Mouse (Mus musculus) MEL (cell line): ENCODE results near the gene Abca2. TPM values are rescaled to one million over a fixed set of nuclear protein-coding genes. Genes with fewer than 3 reads are reported as not detected.

Experiments
- DNase-seq: peaks from one replicate; pipeline ENCODE4 v3.0.0; 2011; ENCODE audit warnings: low read depth, low spot score
- H3K27ac ChIP-seq: 2 replicates; pipeline ENCODE4 v1.5.1; 2012; ENCODE audit warnings: low read depth, mild to moderate bottlenecking, control low read depth, low read length, moderate library complexity; ENCODE audit not compliant: control insufficient read depth
- H3K27me3 ChIP-seq, 2 experiments: fragments of 150-350 bp in 1 of 2; sonication (generic) in 1 of 2; 2 replicates each; pipeline ENCODE4 v1.6.1; 2012; ENCODE audit warnings: low read length in 2 of 2, mild to moderate bottlenecking in 2 of 2, improper control_type of control experiment in 1 of 2, moderate library complexity in 1 of 2; ENCODE audit not compliant: insufficient read depth in 2 of 2, control insufficient read depth in 1 of 2
- H3K36me3 ChIP-seq, 2 experiments: 2 replicates each; pipeline ENCODE4 v1.6.1; 2012 to 2014; ENCODE audit warnings: low read length in 2 of 2, improper control_type of control experiment in 1 of 2, inconsistent platforms in 1 of 2, mild to moderate bottlenecking in 1 of 2; ENCODE audit not compliant: insufficient read depth in 2 of 2, control insufficient read depth in 1 of 2
- H3K4me1 ChIP-seq, 2 experiments: fragments of 150-350 bp in 1 of 2; sonication (generic) in 1 of 2; 2 replicates each; pipeline ENCODE4 v1.6.1; 2012; ENCODE audit warnings: low read length in 2 of 2, improper control_type of control experiment in 1 of 2, mild to moderate bottlenecking in 1 of 2; ENCODE audit not compliant: insufficient read depth in 2 of 2, control insufficient read depth in 1 of 2
- H3K4me3 ChIP-seq, 2 experiments: fragments of 150-350 bp in 1 of 2; sonication (generic) in 1 of 2; 2 replicates each; pipeline ENCODE4 v1.5.1; 2012; ENCODE audit warnings: low read depth in 2 of 2, low read length in 2 of 2, mild to moderate bottlenecking in 2 of 2, moderate library complexity in 2 of 2, control low read depth in 1 of 2, improper control_type of control experiment in 1 of 2; ENCODE audit not compliant: control insufficient read depth in 1 of 2, insufficient read depth in 1 of 2
- H3K79me2 ChIP-seq: 2 replicates; pipeline ENCODE4 v1.6.1; 2012; ENCODE audit warnings: mild to moderate bottlenecking, low read length, moderate library complexity; ENCODE audit not compliant: control insufficient read depth, poor library complexity, insufficient read depth
- H3K9ac ChIP-seq: 2 replicates; pipeline ENCODE4 v1.6.1; 2012; ENCODE audit warnings: low read depth, mild to moderate bottlenecking, control low read depth, low read length, moderate library complexity; ENCODE audit not compliant: control insufficient read depth, poor library complexity, severe bottlenecking
- H3K9me3 ChIP-seq: fragments of 150-350 bp; sonication (generic); replicated peaks from 2 replicates; pipeline ENCODE4 v1.6.1; 2012; ENCODE audit warnings: mild to moderate bottlenecking, low read length, improper control_type of control experiment, moderate library complexity; ENCODE audit not compliant: insufficient read depth
- BHLHE40 ChIP-seq: IDR thresholded peaks from 2 replicates; pipeline ENCODE4 v1.6.1; 2012; ENCODE audit warnings: low read depth, mild to moderate bottlenecking, inconsistent platforms, low read length, improper control_type of control experiment, borderline replicate concordance
- ELF1 ChIP-seq: IDR thresholded peaks from 2 replicates; pipeline ENCODE4 v1.6.1; 2014; ENCODE audit warnings: low read depth, mild to moderate bottlenecking, inconsistent platforms, low read length, improper control_type of control experiment, moderate library complexity
- GABPA ChIP-seq: IDR thresholded peaks from 2 replicates; pipeline ENCODE4 v1.6.1; 2012; ENCODE audit warnings: low read depth, mild to moderate bottlenecking, inconsistent platforms, low read length, improper control_type of control experiment, moderate library complexity
- GATA1 ChIP-seq: IDR thresholded peaks from 2 replicates; pipeline ENCODE4 v1.6.1; 2011; ENCODE audit warnings: low read depth, low read length, improper control_type of control experiment
- HCFC1 ChIP-seq: IDR thresholded peaks from 2 replicates; pipeline ENCODE4 v1.6.1; 2012; ENCODE audit warnings: low read depth, mild to moderate bottlenecking, inconsistent platforms, low read length, improper control_type of control experiment, moderate library complexity
- MAX ChIP-seq: IDR thresholded peaks from 2 replicates; pipeline ENCODE4 v1.6.1; 2011; ENCODE audit warnings: low read length, improper control_type of control experiment
- MAZ ChIP-seq: IDR thresholded peaks from 2 replicates; pipeline ENCODE4 v1.6.1; 2012; ENCODE audit warnings: low read depth, mild to moderate bottlenecking, inconsistent platforms, low read length, improper control_type of control experiment
- MEF2A ChIP-seq: IDR thresholded peaks from 2 replicates; pipeline ENCODE4 v1.6.1; 2014; ENCODE audit warnings: low read depth, mild to moderate bottlenecking, inconsistent platforms, low read length, improper control_type of control experiment; ENCODE audit not compliant: poor library complexity, insufficient replicate concordance, severe bottlenecking; ENCODE audit errors: extremely low read depth
- MXI1 ChIP-seq: IDR thresholded peaks from 2 replicates; pipeline ENCODE4 v1.6.1; 2011; ENCODE audit warnings: mild to moderate bottlenecking, low read depth, low read length, improper control_type of control experiment
- MYB ChIP-seq: IDR thresholded peaks from 2 replicates; pipeline ENCODE4 v1.6.1; 2011; ENCODE audit warnings: mild to moderate bottlenecking, low read depth, low read length, improper control_type of control experiment
- NELFE ChIP-seq: IDR thresholded peaks from 2 replicates; pipeline ENCODE4 v1.6.1; 2011; ENCODE audit warnings: low read depth, low read length, improper control_type of control experiment
- POLR2AphosphoS5 ChIP-seq: IDR thresholded peaks from 2 replicates; pipeline ENCODE4 v1.6.1; 2012; ENCODE audit warnings: low read depth, borderline replicate concordance, mild to moderate bottlenecking, inconsistent platforms, low read length, moderate library complexity, mixed read lengths
- RAD21 ChIP-seq: IDR thresholded peaks from 2 replicates; pipeline ENCODE4 v1.6.1; 2011; ENCODE audit warnings: mild to moderate bottlenecking, low read depth, low read length, improper control_type of control experiment
- RCOR1 ChIP-seq: IDR thresholded peaks from 2 replicates; pipeline ENCODE4 v1.6.1; 2012; ENCODE audit warnings: low read depth, mild to moderate bottlenecking, inconsistent platforms, low read length, improper control_type of control experiment
- SIN3A ChIP-seq: IDR thresholded peaks from 2 replicates; pipeline ENCODE4 v1.6.1; 2012; ENCODE audit warnings: low read length, improper control_type of control experiment, inconsistent platforms
- SMC3 ChIP-seq: IDR thresholded peaks from 2 replicates; pipeline ENCODE4 v1.6.1; 2011; ENCODE audit warnings: low read depth, low read length, improper control_type of control experiment
- ZC3H11A ChIP-seq: IDR thresholded peaks from 2 replicates; pipeline ENCODE4 v1.6.1; 2012; ENCODE audit warnings: low read depth, mild to moderate bottlenecking, inconsistent platforms, low read length, improper control_type of control experiment
- ZMIZ1 ChIP-seq: IDR thresholded peaks from 2 replicates; pipeline ENCODE4 v1.6.1; 2012; ENCODE audit warnings: low read depth, mild to moderate bottlenecking, inconsistent platforms, low read length, improper control_type of control experiment, moderate library complexity
- polyA plus RNA-seq, 2 experiments: library from polyadenylated mRNA; stranded (reverse) in 1 of 2; unstranded in 1 of 2; fragments of >175 nt in 1 of 2; fragments of >200 nt in 1 of 2; gene quantifications; 2 replicates each; pipeline versions ENCODE4 v1.2.1 to v1.2.4; 2012; ENCODE audit warnings: low replicate concordance in 2 of 2, low read depth in 1 of 2; ENCODE audit not compliant: insufficient read length in 2 of 2, insufficient read depth in 1 of 2, missing spikeins in 1 of 2
- total RNA-seq: library from RNA; depleted of rRNA; stranded (reverse); fragments of 300-350 nt; gene quantifications from 2 replicates; pipeline ENCODE4 v1.2.3, GENCODE M21; 2012

The Abca2 gene
- total and polyA plus RNA-seq, 3 experiments: 10.4 to 42.2 TPM; not detected in 1

DNA sequence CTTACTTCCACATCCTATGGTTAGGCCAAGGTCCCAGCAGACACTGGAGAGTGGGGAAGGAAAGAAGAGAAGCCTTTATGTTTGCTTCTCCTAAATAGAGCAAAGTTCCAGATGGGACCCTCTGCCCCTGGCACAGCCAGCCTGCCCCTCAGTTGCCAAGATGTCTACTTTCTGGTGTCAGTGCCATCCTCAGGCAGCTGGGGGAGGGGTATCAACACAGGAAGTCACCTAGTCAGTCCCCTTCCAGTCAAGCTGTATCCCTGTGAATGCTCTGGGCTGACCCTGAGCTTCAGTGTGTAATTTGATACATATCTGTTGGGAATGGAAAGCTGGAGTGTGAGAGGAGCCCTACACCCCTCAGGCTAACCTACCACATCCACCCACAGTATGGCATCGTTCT lies 31.5 kb upstream of the Abca2 start:
- no peak overlapping the region for H3K27ac ChIP-seq
- H3K27me3 ChIP-seq: peaks cover 4 to 6% of the 10 kb centered on the region in 2 experiments; a peak in 3 of 4 replicates
- no peaks in the 10 kb centered on the region for H3K9me3 ChIP-seq
- TF ChIP-seq HCFC1: no peak
- no peaks in the 10 kb centered on the region for H3K4me1 ChIP-seq
- no peaks in the 10 kb centered on the region for H3K79me2 ChIP-seq
- no peak overlapping the region for H3K9ac ChIP-seq
- H3K36me3 ChIP-seq: no peaks in the 10 kb centered on the region
- H3K4me3 ChIP-seq: no peak overlapping the region
- no peak for DNase-seq

DNA sequence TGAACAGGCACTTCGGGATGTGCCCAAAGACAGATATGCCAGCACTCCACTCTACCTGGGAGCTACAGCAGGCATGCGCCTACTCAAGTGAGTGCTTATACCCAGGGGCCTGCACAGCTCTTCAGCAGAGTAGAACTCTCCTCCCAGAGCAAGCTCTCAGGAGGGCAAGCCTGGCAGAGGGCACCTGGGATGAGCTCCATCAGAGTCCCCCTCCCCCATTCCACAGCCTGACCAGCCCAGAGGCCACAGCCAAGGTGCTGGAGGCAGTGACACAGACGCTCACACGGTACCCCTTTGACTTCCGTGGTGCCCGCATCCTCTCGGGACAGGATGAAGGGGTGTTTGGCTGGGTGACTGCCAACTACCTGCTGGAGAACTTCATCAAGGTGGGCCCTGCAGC lies 30.4 kb upstream of the Abca2 start:
- Histone ChIP-seq H3K27me3 (peaks cover 4 to 6% of the 10 kb centered on the region in 2 experiments; a peak in 3 of 4 replicates), H3K36me3 (no peaks in the 10 kb centered on the region), H3K9me3 (no peaks in the 10 kb centered on the region), H3K9ac (no peak overlapping the region), H3K79me2 (no peaks in the 10 kb centered on the region), H3K4me1 (no peaks in the 10 kb centered on the region), H3K4me3 (no peak overlapping the region), H3K27ac (no peak overlapping the region)
- DNase-seq: no peak
- no peak for TF ChIP-seq RAD21
- TF ChIP-seq MEF2A: no peak
- TF ChIP-seq MAZ: no peak
- TF ChIP-seq NELFE: no peak
- no peak for TF ChIP-seq ZC3H11A
- TF ChIP-seq MAX: no peak
- no peak for TF ChIP-seq SIN3A
- TF ChIP-seq RCOR1: no peak
- no peak for TF ChIP-seq GATA1
- no peak for TF ChIP-seq MYB
- no peak for TF ChIP-seq GABPA
- no peak for TF ChIP-seq ZMIZ1
- no peak for TF ChIP-seq POLR2AphosphoS5
- TF ChIP-seq BHLHE40: no peak
- TF ChIP-seq MXI1: no peak
- no peak for TF ChIP-seq SMC3
- no peak for TF ChIP-seq HCFC1
- TF ChIP-seq ELF1: no peak
